Mouse (Mus musculus): ENCODE data around the gene Gm14139. TPM values are rescaled to one million over a fixed set of nuclear protein-coding genes. Genes with fewer than 3 reads are reported as not detected.

Gm14139 gene
- polyA plus RNA-seq, 1 experiment from 2014 or later: not detected

Other genes with a start within 250 kb of the Gm14139 start
- gene Zfp120, start 45.0 kb upstream of the Gm14139 start, polyA plus RNA-seq (2015; fragmentation: Nextera tagmentation; extraction: Ambion mirVana): 9.9 TPM in 2 replicates
- not detected in 2 replicates for gene Gm10770, start 2.1 kb upstream of the Gm14139 start, polyA plus RNA-seq (2015; fragmentation: Nextera tagmentation; extraction: Ambion mirVana)
- 10.7 and 11.4 TPM in 2 replicates for gene Zfp937, start 36.3 kb downstream of the Gm14139 start, polyA plus RNA-seq (2015; fragmentation: Nextera tagmentation; extraction: Ambion mirVana)
- 3.6 and 3.9 TPM in 2 replicates for gene Gm21994, start 73.8 kb downstream of the Gm14139 start, polyA plus RNA-seq (2015; fragmentation: Nextera tagmentation; extraction: Ambion mirVana)
- 0.06 TPM in 1 of 2 replicates, not detected in the other for gene Gm14124, start 75.8 kb downstream of the Gm14139 start, polyA plus RNA-seq (2015; fragmentation: Nextera tagmentation; extraction: Ambion mirVana)
- gene Gm10130, start 141.9 kb downstream of the Gm14139 start, polyA plus RNA-seq (2015; fragmentation: Nextera tagmentation; extraction: Ambion mirVana): 1.1 and 1.4 TPM in 2 replicates
- 14.7 and 15.3 TPM in 2 replicates for gene 3300002I08Rik, start 181.0 kb downstream of the Gm14139 start, polyA plus RNA-seq (2015; fragmentation: Nextera tagmentation; extraction: Ambion mirVana)

All from hindbrain, embryonic 15.5 days (tissue).